Mouse (Mus musculus) hindbrain, embryonic 16.5 days (tissue): ENCODE results near the gene 4930568D16Rik. TPM values are rescaled to one million over a fixed set of nuclear protein-coding genes. Genes with fewer than 3 reads are reported as not detected.

Source experiments
- ATAC-seq: fragments of 200-750 bp; cut with Nextera tagmentation; 2 replicates; pipeline ENCODE4 v1.8.0; 2017; ENCODE audit warnings: moderate TSS enrichment, moderate library complexity
- H3K27ac ChIP-seq: fragments of 300-500 bp; sonication (generic); 2 replicates; pipeline ENCODE4 v1.5.1; 2014; ENCODE audit warnings: low read depth, mild to moderate bottlenecking, control low read depth, low read length, moderate library complexity
- H3K27me3 ChIP-seq: fragments of 300-500 bp; sonication (generic); replicated peaks from 2 replicates; pipeline ENCODE4 v1.6.1; 2014; ENCODE audit warnings: low read length; ENCODE audit not compliant: control insufficient read depth, insufficient read depth
- H3K36me3 ChIP-seq: fragments of 300-500 bp; sonication (generic); 2 replicates; pipeline ENCODE4 v1.6.1; 2014; ENCODE audit warnings: mild to moderate bottlenecking, low read length, moderate library complexity, mixed read lengths; ENCODE audit not compliant: control insufficient read depth, insufficient read depth
- H3K4me1 ChIP-seq: fragments of 300-500 bp; sonication (generic); 2 replicates; pipeline ENCODE4 v1.6.1; 2014; ENCODE audit warnings: low read depth, low read length; ENCODE audit not compliant: control insufficient read depth, insufficient read depth
- H3K4me2 ChIP-seq: fragments of 300-500 bp; sonication (generic); 2 replicates; pipeline ENCODE4 v1.6.1; 2014; ENCODE audit warnings: mild to moderate bottlenecking, low read length, control low read depth, moderate library complexity
- H3K4me3 ChIP-seq: fragments of 300-500 bp; sonication (generic); 2 replicates; pipeline ENCODE4 v1.5.1; 2014; ENCODE audit warnings: mild to moderate bottlenecking, low read length, control low read depth, moderate library complexity
- H3K9ac ChIP-seq: fragments of 300-500 bp; sonication (generic); 2 replicates; pipeline ENCODE4 v1.6.1; 2014; ENCODE audit warnings: low read depth, mild to moderate bottlenecking, control low read depth, low read length, moderate library complexity
- H3K9me3 ChIP-seq: fragments of 300-500 bp; sonication (generic); 2 replicates; pipeline ENCODE4 v1.6.1; 2014; ENCODE audit warnings: mild to moderate bottlenecking, low read length, moderate library complexity; ENCODE audit not compliant: control insufficient read depth
- whole genome bisulfite sequencing: fragments of 180-500 bp; shearing (Covaris S2); extraction: QIAGEN DNeasy Blood & Tissue Kit; methylation state at CpG from one replicate; pipeline ENCODE4 v1.1.7; 2014; 5-methylcytosine and 5-hydroxymethylcytosine counted together
- polyA plus RNA-seq: library from polyadenylated mRNA; unstranded; fragments of >200 nt; fragmentation: Nextera tagmentation; extraction: Ambion mirVana; gene quantifications from 2 replicates; pipeline ENCODE4 v1.2.1, GENCODE M21; 2015

Gene 4930568D16Rik
- polyA plus RNA-seq, result not detected in 2 replicates

DNA sequence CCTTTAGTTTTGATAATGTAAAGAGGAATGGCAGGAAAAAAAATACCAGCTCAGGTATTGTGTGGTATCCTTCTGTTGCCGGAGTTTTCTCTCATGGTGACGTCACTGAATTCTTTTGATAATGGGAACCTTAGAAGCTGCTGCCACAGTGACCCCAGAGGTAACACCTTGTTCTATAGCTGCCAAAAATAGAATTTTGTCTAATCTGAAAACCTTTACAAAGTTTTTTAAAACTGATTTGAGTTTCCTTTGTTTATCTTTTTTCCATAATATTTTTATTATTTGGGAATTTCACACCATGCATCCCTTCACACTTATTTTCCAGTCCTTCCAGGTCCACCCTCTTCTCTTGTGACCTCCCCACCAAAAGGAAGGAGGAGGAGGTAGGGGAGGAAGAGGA is at the start of gene 4930568D16Rik:
Gene 4930568D16Rik (minus strand): TSS at position 101 of the 400 bp plus-strand sequence.
- H3K9ac ChIP-seq, result no peak within 1 kb of the TSS
- no peaks in the 10 kb centered on the region for H3K27me3 ChIP-seq
- H3K4me2 ChIP-seq, result no peak within 1 kb of the TSS
- 78% methylated on average over 2 of the region's 2 CpGs for WGBS
- no peak within 1 kb of the TSS for H3K4me3 ChIP-seq
- ATAC-seq, result no peak
- H3K9me3 ChIP-seq, result no peaks in the 10 kb centered on the region; the same call in 1 of the 2 replicates
- H3K4me1 ChIP-seq, result no peaks in the 10 kb centered on the region
- H3K36me3 ChIP-seq, result no peaks in the 10 kb centered on the region
- no peak within 1 kb of the TSS for H3K27ac ChIP-seq

DNA sequence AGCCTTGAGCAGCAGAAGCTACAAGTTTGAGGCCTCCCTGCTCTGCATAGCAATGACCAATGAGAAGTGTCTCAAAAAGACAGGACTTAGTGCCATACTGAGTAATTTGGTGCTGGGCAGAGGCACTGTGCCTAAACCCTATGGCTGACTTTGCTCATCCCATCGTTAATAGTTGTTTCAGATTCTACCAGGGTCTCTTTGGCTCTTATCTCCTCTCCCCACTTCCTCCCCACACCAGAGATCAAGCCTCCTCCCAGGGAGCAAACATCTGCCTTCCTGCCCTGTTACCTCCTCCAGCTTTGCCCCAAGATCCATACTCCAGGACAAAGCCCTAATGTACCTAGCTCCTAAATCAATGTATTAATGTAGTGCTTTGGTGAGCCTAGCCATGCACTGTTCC is 49.7 kb upstream of the 4930568D16Rik start:
- Histone ChIP-seq H3K9ac (no peak overlapping the region), H3K9me3 (no peaks in the 10 kb centered on the region), H3K27me3 (no peaks in the 10 kb centered on the region), H3K27ac (no peak overlapping the region), H3K4me3 (no peak overlapping the region), H3K4me2 (no peak overlapping the region), H3K36me3 (peaks cover 8% of the 10 kb centered on the region; the same call in 1 of the 2 replicates), H3K4me1 (no peaks in the 10 kb centered on the region)
- WGBS, result 100% methylated on average over 1 of the region's 1 CpGs
- no peak for ATAC-seq

DNA sequence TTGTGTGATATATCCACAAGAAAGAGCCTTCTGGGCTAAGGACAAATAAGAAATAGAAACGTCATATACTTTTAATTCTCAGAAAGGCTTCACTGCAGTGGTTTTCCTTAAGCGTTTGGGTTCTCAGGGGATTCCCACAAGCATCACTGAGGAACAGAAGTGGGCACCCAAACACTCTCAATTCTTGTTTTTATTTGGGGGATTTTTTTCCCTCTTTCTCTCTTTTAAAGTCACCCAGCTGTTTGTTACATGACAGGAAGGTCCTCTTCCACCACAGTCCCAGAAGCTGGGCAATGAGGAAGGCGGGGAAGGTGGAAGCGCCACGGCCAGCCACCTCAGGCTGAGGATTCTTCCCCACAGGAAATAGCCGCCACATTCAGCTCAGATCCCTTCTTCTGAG is 48.9 kb upstream of the 4930568D16Rik start:
- H3K36me3 ChIP-seq, result peaks cover 8% of the 10 kb centered on the region; the same call in 1 of the 2 replicates
- H3K9me3 ChIP-seq, result no peaks in the 10 kb centered on the region
- H3K4me3 ChIP-seq, result no peak overlapping the region
- H3K4me1 ChIP-seq, result no peaks in the 10 kb centered on the region
- no peaks in the 10 kb centered on the region for H3K27me3 ChIP-seq
- H3K4me2 ChIP-seq, result no peak overlapping the region
- ATAC-seq, result no peak
- H3K27ac ChIP-seq, result no peak overlapping the region
- 78% methylated on average over 6 of the region's 6 CpGs for WGBS
- no peak overlapping the region for H3K9ac ChIP-seq

DNA sequence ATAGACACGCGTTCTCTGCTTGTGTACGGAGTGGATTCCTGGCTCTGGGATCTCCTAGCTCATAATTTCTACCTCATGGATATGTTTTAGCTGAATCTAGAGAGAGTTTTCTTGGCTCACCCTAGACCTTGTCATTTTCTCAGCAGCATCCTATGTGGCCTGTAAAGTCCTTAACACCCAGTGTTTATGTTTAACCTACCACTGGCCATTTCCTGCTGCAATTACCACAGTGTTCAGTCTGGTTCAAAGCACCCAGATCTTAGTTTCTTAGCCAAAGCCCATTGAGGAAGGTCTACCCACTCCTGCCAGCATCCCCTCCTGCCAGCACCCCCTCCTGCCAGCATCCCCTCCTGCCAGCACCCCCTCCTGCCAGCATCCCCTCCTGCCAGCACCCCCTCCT is 45.3 kb upstream of the 4930568D16Rik start:
- H3K4me1 ChIP-seq, result no peaks in the 10 kb centered on the region
- no peak overlapping the region for H3K27ac ChIP-seq
- no peak overlapping the region for H3K9ac ChIP-seq
- 96% methylated on average over 3 of the region's 3 CpGs for WGBS
- no peak for ATAC-seq
- H3K9me3 ChIP-seq, result no peaks in the 10 kb centered on the region
- H3K27me3 ChIP-seq, result no peaks in the 10 kb centered on the region
- no peak overlapping the region for H3K4me2 ChIP-seq
- H3K4me3 ChIP-seq, result no peak overlapping the region
- no peaks in the 10 kb centered on the region for H3K36me3 ChIP-seq

DNA sequence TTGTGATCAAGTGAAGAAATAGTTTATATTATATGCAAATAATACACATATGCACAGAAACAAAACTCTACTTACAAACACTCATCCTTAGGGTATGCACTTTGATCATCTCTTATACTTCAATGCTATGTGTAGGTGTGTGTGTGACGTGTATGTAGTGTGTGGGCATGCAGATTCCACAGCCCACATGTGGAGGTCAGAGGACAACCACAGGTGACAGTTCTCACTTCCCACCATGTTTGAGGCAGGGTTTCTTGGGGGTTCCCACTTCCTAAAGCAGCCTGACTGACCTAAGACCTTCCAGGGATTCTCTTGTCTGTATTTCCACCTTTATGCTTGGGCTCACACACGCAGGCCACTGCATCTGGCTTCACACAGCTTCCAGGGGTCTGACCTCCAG is 44.7 kb upstream of the 4930568D16Rik start:
- no peaks in the 10 kb centered on the region for H3K9me3 ChIP-seq
- no peaks in the 10 kb centered on the region for H3K27me3 ChIP-seq
- H3K27ac ChIP-seq, result no peak overlapping the region
- no peaks in the 10 kb centered on the region for H3K36me3 ChIP-seq
- no peaks in the 10 kb centered on the region for H3K4me1 ChIP-seq
- H3K4me3 ChIP-seq, result no peak overlapping the region
- ATAC-seq, result no peak
- no peak overlapping the region for H3K4me2 ChIP-seq
- 87% methylated on average over 2 of the region's 2 CpGs for WGBS
- no peak overlapping the region for H3K9ac ChIP-seq

DNA sequence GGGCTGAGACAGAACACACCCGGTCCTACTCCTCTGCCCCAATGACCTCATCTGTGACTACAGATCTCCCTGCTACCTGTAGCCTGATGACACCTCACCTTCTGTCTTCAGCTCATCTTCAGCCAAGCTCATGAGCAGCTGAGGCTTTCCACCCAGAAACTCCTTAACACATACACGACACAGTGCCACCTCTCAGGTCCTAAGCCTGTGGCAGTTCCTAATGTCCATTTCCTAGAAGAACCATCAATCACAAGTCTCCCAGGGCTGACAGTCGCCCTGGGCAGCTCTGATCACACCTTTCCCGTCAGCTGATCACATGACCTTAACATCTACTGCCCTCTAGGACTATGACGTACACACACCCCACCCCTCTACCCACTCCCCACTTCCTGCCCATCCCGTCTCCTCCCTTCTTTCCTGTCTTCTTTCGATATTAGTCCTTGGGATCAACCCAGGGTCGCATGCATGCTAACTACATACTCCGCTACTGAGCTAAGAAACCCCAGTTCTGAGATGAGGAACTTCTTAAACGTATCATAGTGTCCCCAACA is 44.2 kb upstream of the 4930568D16Rik start:
- WGBS, result 80% methylated on average over 10 of the region's 10 CpGs
- Histone ChIP-seq H3K27ac (no peak overlapping the region), H3K4me1 (no peaks in the 10 kb centered on the region), H3K27me3 (no peaks in the 10 kb centered on the region), H3K4me2 (no peak overlapping the region), H3K36me3 (no peaks in the 10 kb centered on the region), H3K4me3 (no peak overlapping the region), H3K9ac (no peak overlapping the region), H3K9me3 (no peaks in the 10 kb centered on the region)
- no peak for ATAC-seq

DNA sequence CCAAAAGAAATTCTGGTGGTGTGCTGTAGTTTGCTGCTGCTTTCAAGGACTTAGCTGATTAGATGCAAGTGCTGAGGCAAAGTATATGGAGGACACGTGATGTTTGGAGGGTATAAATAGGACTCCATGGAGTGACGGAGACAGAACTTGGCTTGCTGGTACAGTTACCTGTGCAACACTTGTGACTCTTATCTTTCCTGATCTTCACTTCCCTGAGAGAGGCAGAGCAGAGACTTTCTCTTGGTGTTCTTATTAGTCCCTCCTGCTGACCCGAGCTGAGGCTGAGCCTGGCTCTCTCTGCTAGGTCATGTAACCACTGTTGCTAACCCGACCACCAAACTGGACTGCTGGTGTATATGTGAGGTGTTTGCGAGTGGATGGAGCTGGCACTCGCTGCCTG is 41.9 kb upstream of the 4930568D16Rik start:
- H3K36me3 ChIP-seq, result no peaks in the 10 kb centered on the region
- no peak overlapping the region for H3K27ac ChIP-seq
- H3K4me1 ChIP-seq, result no peaks in the 10 kb centered on the region
- H3K27me3 ChIP-seq, result no peaks in the 10 kb centered on the region
- no peak overlapping the region for H3K4me2 ChIP-seq
- no peaks in the 10 kb centered on the region for H3K9me3 ChIP-seq
- no peak overlapping the region for H3K9ac ChIP-seq
- H3K4me3 ChIP-seq, result no peak overlapping the region
- 91% methylated on average over 6 of the region's 6 CpGs for WGBS
- no peak for ATAC-seq

DNA sequence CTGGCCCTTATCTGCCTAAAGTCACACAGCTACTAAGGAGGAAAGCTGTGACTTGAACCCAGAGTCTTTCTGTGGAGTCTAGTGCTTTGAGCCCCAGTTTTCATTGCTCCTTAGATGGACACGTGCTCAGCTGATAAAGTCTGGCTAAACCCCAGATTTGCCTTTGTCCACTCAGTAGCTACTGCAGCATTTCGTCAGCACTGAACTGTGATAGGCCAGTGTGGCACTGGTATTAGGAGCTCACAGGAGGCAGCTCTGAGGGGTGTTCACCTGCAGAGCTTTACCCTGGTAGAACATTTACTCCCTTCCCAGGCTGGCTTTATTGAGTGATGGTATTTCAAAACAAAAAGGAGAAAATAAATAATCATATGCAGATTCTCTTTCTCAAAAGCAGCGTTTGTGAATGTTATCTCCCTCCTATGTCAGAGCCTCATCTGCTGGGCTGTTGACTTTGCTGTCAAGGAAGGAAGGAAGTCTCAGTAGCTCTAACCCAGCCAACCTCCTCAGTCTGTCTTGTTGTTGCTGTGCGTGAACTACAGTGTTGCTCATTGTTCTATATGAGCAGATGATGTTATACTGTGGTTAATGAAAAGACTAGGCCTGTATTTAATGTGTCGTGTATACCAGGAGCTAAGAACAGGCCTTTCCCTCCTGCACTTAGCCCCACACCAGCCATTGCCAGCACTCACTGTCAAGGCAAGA is 41.0 kb upstream of the 4930568D16Rik start:
- Histone ChIP-seq H3K9ac (no peak overlapping the region), H3K4me2 (no peak overlapping the region), H3K27ac (no peak overlapping the region), H3K4me1 (no peaks in the 10 kb centered on the region), H3K36me3 (no peaks in the 10 kb centered on the region), H3K27me3 (no peaks in the 10 kb centered on the region), H3K9me3 (no peaks in the 10 kb centered on the region), H3K4me3 (no peak overlapping the region)
- WGBS, result 82% methylated on average over 5 of the region's 5 CpGs
- no peak for ATAC-seq

DNA sequence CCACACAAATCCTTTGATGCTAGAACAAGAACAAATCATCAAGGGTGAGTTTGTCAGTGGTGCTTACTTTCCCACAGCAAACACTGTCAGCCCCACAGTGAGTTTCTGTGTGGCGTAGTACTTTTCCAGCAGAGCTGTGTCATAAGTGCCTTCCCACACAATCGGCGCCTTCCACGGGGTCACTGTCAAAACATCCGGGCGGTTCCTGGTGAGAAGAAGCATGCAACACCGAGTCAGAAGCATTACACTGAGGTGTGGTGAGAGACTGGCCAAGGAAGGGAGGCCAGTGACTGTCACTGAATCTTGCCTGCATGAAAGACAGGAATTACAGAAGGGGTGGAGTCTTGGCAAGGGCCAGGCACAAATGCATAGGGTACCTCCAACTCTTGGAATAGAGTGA is 40.3 kb upstream of the 4930568D16Rik start:
- Histone ChIP-seq H3K4me1 (no peaks in the 10 kb centered on the region), H3K9ac (no peak overlapping the region), H3K27me3 (no peaks in the 10 kb centered on the region), H3K36me3 (no peaks in the 10 kb centered on the region), H3K27ac (no peak overlapping the region), H3K4me2 (no peak overlapping the region), H3K4me3 (no peak overlapping the region), H3K9me3 (no peaks in the 10 kb centered on the region)
- ATAC-seq, result no peak
- WGBS, result 72% methylated on average over 7 of the region's 7 CpGs
